Mouse (Mus musculus) bone marrow, adult 2 months (tissue): ENCODE results near the gene Elf2. TPM values are rescaled to one million over a fixed set of nuclear protein-coding genes. Genes with fewer than 3 reads are reported as not detected.
A peak's percentile ranks its signal among the peaks of the same experiment; 100 is the strongest.

Source experiments
- H3K27ac ChIP-seq: fragments of 200-500 bp; 2 replicates; pipeline ENCODE4 v1.5.1; 2012; ENCODE audit warnings: low read depth, mild to moderate bottlenecking, control low read depth, inconsistent platforms, low read length; ENCODE audit not compliant: control insufficient read depth, poor library complexity, insufficient read depth
- H3K4me1 ChIP-seq: fragments of 200-500 bp; 2 replicates; pipeline ENCODE4 v1.6.1; 2011; ENCODE audit warnings: low read length; ENCODE audit not compliant: control insufficient read depth, insufficient read depth
- H3K4me3 ChIP-seq: fragments of 200-500 bp; replicated peaks from 2 replicates; pipeline ENCODE3; 2011; ENCODE audit warnings: mild to moderate bottlenecking, low read depth, low read length, control low read depth; ENCODE audit not compliant: control insufficient read depth
- CTCF ChIP-seq: fragments of 200-500 bp; IDR thresholded peaks from 2 replicates; pipeline ENCODE4 v1.5.1; 2011; ENCODE audit warnings: low read length, control low read depth; ENCODE audit not compliant: control insufficient read depth, insufficient read depth
- POLR2A ChIP-seq: fragments of 200-500 bp; IDR thresholded peaks from 2 replicates; pipeline ENCODE4 v1.6.1; 2011; ENCODE audit warnings: low read depth, mild to moderate bottlenecking, control low read depth, low read length, borderline replicate concordance; ENCODE audit not compliant: control insufficient read depth
- WGBS: fragments of 180-500 bp; shearing (Covaris S2); methylation state at CpG from one replicate; pipeline ENCODE4 v1.1.7; 2018; 5-methylcytosine and 5-hydroxymethylcytosine counted together
- polyA plus RNA-seq: library from polyadenylated mRNA; stranded (reverse); fragments of >200 nt; gene quantifications from 2 replicates; pipeline ENCODE4 v1.2.4, GENCODE M21; 2011; ENCODE audit warnings: low replicate concordance; ENCODE audit not compliant: missing spikeins, insufficient read depth, insufficient read length

Elf2 gene
- polyA plus RNA-seq, 1 experiment = 27.6 TPM

GRCm38 (mm10) chr3:51333234-51333889 is 7.1 kb downstream of the Elf2 start:
- H3K4me3 ChIP-seq = peak overlapping the region; percentile 2
- no peak for TF ChIP-seq CTCF
- no peak for TF ChIP-seq POLR2A
- peaks cover 3% of the 10 kb centered on the region; the same call in 1 of the 2 replicates for H3K4me1 ChIP-seq
- WGBS = 15% methylated on average over 10 of the region's 10 CpGs
- H3K27ac ChIP-seq = no peak overlapping the region; the same call in 1 of the 2 replicates

GRCm38 (mm10) chr3:51330086-51330485 is 10.4 kb downstream of the Elf2 start:
- Histone ChIP-seq H3K27ac (no peak overlapping the region), H3K4me3 (no peak overlapping the region), H3K4me1 (peaks cover 3% of the 10 kb centered on the region; the same call in 1 of the 2 replicates)
- WGBS = 87% methylated on average over 14 of the region's 14 CpGs
- TF ChIP-seq CTCF (no peak), POLR2A (no peak)

GRCm38 (mm10) chr3:51328546-51328945 is 11.9 kb downstream of the Elf2 start:
- TF ChIP-seq CTCF = no peak
- TF ChIP-seq POLR2A = no peak
- Histone ChIP-seq H3K4me1 (peaks cover 2% of the 10 kb centered on the region; the same call in 1 of the 2 replicates), H3K27ac (no peak overlapping the region), H3K4me3 (no peak overlapping the region)
- 92% methylated on average over 12 of the region's 12 CpGs for WGBS

- TF ChIP-seq CTCF (no peak), POLR2A (no peak)
- Histone ChIP-seq H3K4me1 (peaks cover 2% of the 10 kb centered on the region; the same call in 1 of the 2 replicates), H3K4me3 (no peak overlapping the region), H3K27ac (no peak overlapping the region)
- WGBS = 60% methylated on average over 5 of the region's 5 CpGs
Observed at GRCm38 (mm10) chr3:51327817-51328216, 12.6 kb downstream of the Elf2 start.

- WGBS = 91% methylated on average over 5 of the region's 5 CpGs
- peaks cover 2% of the 10 kb centered on the region; the same call in 1 of the 2 replicates for H3K4me1 ChIP-seq
- no peak overlapping the region for H3K4me3 ChIP-seq
- TF ChIP-seq CTCF (no peak), POLR2A (no peak)
- H3K27ac ChIP-seq = no peak overlapping the region
Observed at GRCm38 (mm10) chr3:51327429-51327797, 13.1 kb downstream of the Elf2 start.

DNA sequence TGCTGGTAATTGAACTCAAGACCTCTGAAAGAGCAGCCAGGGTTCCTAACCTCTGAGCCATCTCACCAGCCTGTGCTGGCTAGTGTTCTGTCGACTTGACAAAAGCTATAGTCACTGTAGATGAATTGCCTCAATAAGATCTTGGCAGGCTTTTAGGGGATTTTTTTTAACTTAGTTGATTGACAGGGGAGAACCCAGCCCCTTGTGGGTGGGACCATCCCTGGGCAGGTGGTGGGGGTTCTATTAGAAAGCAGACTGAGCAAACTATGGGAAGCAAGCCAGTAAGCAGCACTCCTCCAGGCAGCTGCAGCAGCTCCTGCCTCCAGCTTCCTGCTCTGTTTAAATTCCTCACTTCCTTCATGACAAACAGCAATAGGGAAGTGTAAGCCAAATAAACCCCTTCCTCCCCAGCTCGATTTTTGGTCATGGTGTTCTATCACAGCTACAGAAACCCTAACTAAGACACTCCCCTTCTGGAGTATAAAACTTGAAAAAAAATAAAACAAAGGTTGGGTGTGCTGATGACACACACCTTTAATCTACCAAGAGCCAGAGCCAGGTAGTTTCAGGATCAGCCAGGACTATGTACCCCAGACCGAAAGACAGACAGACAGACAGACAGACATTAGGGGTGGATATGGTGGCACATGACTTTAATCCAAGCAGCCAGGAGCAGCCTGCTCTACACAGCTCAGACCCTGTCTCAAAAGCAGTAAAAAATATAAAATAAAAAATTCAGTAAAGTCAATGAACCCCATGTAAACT is 13.6 kb downstream of the Elf2 start:
- Histone ChIP-seq H3K4me1 (peaks cover 2% of the 10 kb centered on the region; the same call in 1 of the 2 replicates), H3K27ac (no peak overlapping the region), H3K4me3 (no peak overlapping the region)
- WGBS = 46% methylated on average over 3 of the region's 3 CpGs
- TF ChIP-seq POLR2A (no peak), CTCF (no peak)

GRCm38 (mm10) chr3:51325475-51325874 is 15.0 kb downstream of the Elf2 start:
- 84% methylated on average over 1 of the region's 1 CpGs for WGBS
- no peak for TF ChIP-seq POLR2A
- TF ChIP-seq CTCF = no peak
- H3K4me1 ChIP-seq = peaks cover 2% of the 10 kb centered on the region; the same call in 1 of the 2 replicates
- no peak overlapping the region for H3K27ac ChIP-seq
- H3K4me3 ChIP-seq = no peak overlapping the region

- TF ChIP-seq CTCF (no peak), POLR2A (no peak)
- Histone ChIP-seq H3K4me3 (no peak overlapping the region), H3K27ac (no peak overlapping the region), H3K4me1 (no peaks in the 10 kb centered on the region)
- 96% methylated on average over 14 of the region's 14 CpGs for WGBS
Observed at GRCm38 (mm10) chr3:51323006-51323405, 17.5 kb downstream of the Elf2 start.
